Mouse (Mus musculus) bone marrow macrophage, adult 2 months (primary cell): Measurements from ENCODE around the gene Ltb4r2. TPM values are rescaled to one million over a fixed set of nuclear protein-coding genes. Genes with fewer than 3 reads are reported as not detected.

Experiments
- H3K27ac ChIP-seq: 2 replicates; pipeline ENCODE4 v1.5.1; 2012; ENCODE audit warnings: low read depth, low read length; ENCODE audit not compliant: insufficient read depth
- H3K4me1 ChIP-seq: 2 replicates; pipeline ENCODE4 v1.6.1; 2012; ENCODE audit warnings: low read length; ENCODE audit not compliant: control insufficient read depth, insufficient read depth
- H3K4me3 ChIP-seq: 2 replicates; pipeline ENCODE4 v1.5.1; 2012; ENCODE audit warnings: mild to moderate bottlenecking, low read length, moderate library complexity; ENCODE audit not compliant: insufficient read depth
- CTCF ChIP-seq: IDR thresholded peaks from 2 replicates; pipeline ENCODE4 v1.5.1; 2012; ENCODE audit warnings: low read depth, mild to moderate bottlenecking, low read length, moderate library complexity
- POLR2A ChIP-seq: IDR thresholded peaks from 2 replicates; pipeline ENCODE4 v1.6.1; 2012; ENCODE audit warnings: mild to moderate bottlenecking, low read depth, low read length, borderline replicate concordance
- polyA plus RNA-seq: library from polyadenylated mRNA; stranded (reverse); fragments of >200 nt; gene quantifications from 2 replicates; pipeline ENCODE4 v1.2.4, GENCODE M21; 2012; ENCODE audit not compliant: missing spikeins, insufficient read depth, insufficient read length

Gene Ltb4r2
- 0.15 and 0.25 TPM in 2 replicates for polyA plus RNA-seq

DNA sequence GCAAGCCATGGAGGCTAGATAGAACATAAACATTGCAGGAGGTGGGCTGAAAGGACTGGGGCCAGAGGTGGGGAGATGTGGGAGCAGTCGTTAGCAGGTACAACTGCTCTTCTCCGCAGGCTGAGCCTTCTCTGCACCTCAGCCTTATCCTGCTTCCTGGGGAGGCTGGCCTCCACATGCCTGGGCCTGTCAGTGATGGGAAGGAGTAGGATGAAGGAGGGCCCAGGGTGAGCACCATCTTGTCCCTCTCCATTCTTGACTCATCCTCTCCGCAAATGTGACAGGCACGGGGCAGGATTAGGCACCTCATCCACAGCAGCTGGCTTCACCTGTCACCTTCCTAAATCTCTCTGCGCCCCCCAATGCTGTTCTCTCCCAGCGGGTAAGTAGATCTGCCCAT lies at the start of gene Ltb4r2:
Gene Ltb4r2 (plus strand): TSS at position 266 of the 400 bp plus-strand sequence.
- no peak within 1 kb of the TSS for H3K27ac ChIP-seq
- no peak within 1 kb of the TSS for H3K4me3 ChIP-seq
- TF ChIP-seq POLR2A, result no peak
- no peak for TF ChIP-seq CTCF
- peaks cover 32% of the 10 kb centered on the region for H3K4me1 ChIP-seq

DNA sequence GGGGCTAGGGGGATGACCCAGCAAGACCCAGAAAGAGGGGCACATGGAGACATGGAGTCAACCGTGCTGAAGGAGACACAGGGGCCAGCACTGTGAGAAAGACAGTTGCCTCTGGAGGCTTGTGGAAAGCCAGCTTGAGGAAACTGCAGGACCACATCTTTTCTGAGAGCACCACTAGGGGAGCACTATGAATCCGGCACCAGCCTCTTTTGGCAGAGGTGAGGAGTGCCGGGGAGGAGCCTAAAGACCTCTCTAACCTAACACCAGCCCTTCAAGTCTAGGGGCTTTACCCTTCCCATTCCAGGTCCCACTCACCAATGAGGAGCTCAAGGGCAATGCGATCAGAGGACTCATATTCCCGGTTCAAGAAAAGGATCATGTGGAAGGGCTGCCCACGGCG lies 49.4 kb upstream of the Ltb4r2 start:
- H3K4me1 ChIP-seq, result peaks cover 11% of the 10 kb centered on the region
- H3K27ac ChIP-seq, result no peak overlapping the region
- no peak for TF ChIP-seq CTCF
- TF ChIP-seq POLR2A, result no peak
- H3K4me3 ChIP-seq, result no peak overlapping the region

DNA sequence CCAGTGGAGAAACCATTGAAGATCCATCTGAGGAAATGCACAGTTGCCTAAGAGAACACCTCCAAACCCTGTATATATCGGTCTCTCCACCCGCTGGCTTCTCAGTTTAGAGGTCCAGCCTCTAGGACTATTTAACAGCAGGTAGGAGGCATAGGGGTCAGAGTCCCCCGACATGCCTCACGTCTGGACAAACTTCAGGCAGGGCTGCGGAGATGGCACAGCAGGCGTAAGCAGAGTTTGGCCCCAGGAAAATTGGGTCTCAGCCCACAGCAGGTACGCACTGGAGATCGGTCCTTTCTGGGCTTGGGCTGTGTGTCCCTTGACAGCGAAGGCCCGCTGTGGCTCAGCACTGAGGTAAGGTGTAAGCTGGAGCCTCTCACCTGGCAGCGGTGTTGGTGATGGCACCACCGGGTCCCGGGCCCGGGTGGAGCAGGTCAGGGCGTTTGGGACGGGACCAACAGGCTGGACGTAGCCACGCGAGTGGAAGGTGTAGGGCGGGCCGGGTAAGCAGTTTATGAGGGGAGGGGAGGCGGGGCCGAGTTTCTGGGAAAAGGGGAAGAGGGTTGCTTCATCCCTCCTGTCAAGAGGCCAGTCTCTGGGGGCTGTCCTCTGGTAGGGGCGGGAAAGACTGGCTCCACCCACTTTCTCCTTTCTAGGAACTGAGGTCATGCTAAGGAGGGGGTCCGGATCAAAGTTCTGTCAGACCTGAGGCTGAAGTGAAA lies 48.1 kb upstream of the Ltb4r2 start:
- H3K4me3 ChIP-seq, result peak overlapping the region; percentile 25
- TF ChIP-seq POLR2A, result no peak
- TF ChIP-seq CTCF, result no peak
- H3K27ac ChIP-seq, result no peak overlapping the region
- H3K4me1 ChIP-seq, result peaks cover 11% of the 10 kb centered on the region

DNA sequence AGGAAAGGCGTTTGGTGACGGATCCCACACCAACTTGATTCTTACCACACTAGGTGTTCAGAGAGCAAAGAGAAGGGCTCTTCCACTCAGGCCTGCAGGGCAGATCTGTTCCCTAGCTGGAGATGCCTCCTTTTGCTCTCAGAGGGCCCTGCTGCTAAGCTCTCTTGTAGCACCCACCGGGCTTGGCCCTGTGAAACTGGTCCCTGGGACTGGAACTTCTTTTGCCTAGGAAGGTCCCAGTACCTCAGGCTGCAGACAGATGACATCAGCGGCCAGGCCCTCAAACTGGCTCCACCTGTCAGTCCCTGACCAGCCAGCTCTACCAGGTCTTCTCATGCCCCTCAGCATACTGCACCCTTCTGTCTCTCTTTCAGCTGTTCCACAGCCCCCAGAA lies 47.5 kb upstream of the Ltb4r2 start, which contains the start of gene Tgm1:
Gene Tgm1 (minus strand): TSS at position 198 of the 394 bp plus-strand sequence.
- peak within 1 kb of the TSS; percentile 25 for H3K4me3 ChIP-seq
- peaks cover 11% of the 10 kb centered on the region for H3K4me1 ChIP-seq
- TF ChIP-seq POLR2A (no peak), CTCF (no peak)
- H3K27ac ChIP-seq, result no peak within 1 kb of the TSS

DNA sequence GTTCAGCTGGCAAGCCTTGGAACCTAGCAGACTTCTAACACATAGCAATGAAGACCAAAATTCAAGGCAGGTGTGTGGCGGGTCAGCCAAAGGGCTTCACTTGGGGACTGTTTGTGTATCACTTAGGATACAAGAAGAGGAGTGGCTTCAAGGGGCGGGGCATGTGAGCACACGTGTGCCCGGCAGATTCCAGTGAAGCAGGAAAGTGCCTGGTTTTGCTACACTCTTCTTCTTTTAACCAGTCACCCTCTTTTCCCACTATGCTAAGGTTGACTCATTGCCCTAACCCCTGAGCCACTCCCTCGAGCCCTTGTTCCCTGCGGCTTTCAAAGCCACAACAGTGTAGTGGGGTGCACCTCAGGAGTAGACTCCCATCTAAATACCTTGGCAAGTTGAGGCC lies 46.3 kb upstream of the Ltb4r2 start:
- H3K4me3 ChIP-seq, result no peak overlapping the region

GRCm38 (mm10) chr14:55716271-55716670 lies 45.0 kb upstream of the Ltb4r2 start:
- Histone ChIP-seq H3K4me1 (peaks cover 13% of the 10 kb centered on the region), H3K4me3 (no peak overlapping the region), H3K27ac (no peak overlapping the region)
- TF ChIP-seq CTCF (no peak), POLR2A (no peak)

More for the DNA sequence above, 46.3 kb upstream of the Ltb4r2 start:
- Histone ChIP-seq H3K4me1 (peaks cover 11% of the 10 kb centered on the region), H3K27ac (no peak overlapping the region)
- TF ChIP-seq CTCF (no peak), POLR2A (no peak)

- peaks cover 13% of the 10 kb centered on the region for H3K4me1 ChIP-seq
- TF ChIP-seq POLR2A (no peak), CTCF (no peak)
Observed at GRCm38 (mm10) chr14:55716884-55717283, 44.3 kb upstream of the Ltb4r2 start.

GRCm38 (mm10) chr14:55719737-55720136 lies 41.5 kb upstream of the Ltb4r2 start:
- H3K4me3 ChIP-seq, result no peak overlapping the region
- TF ChIP-seq CTCF (no peak), POLR2A (no peak)

More at GRCm38 (mm10) chr14:55716884-55717283, 44.3 kb upstream of the Ltb4r2 start:
- Histone ChIP-seq H3K4me3 (no peak overlapping the region), H3K27ac (no peak overlapping the region)

DNA sequence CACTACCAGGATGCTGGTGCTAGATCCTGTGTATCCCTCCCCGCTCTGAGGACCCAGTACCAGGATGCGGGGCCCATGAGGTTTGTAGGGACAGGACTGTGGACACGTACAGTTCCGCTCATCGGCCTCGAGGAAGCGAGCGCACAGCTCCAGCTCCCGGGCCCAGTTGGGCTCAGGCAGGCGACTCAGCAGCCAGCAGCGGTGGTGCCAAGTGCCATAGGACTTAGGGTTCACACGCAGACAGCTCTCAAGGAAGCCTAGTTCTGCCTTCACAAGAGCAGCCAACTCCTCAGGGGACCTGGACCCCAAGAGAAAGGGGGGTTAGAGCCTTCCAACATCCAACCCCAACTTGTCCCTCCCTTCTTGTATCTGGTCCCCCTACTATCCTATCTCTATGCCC lies 40.6 kb upstream of the Ltb4r2 start:
- TF ChIP-seq CTCF (no peak), POLR2A (no peak)
- Histone ChIP-seq H3K4me3 (no peak overlapping the region), H3K27ac (no peak overlapping the region), H3K4me1 (peaks cover 17% of the 10 kb centered on the region)

More at GRCm38 (mm10) chr14:55719737-55720136, 41.5 kb upstream of the Ltb4r2 start:
- H3K27ac ChIP-seq, result no peak overlapping the region
- peaks cover 13% of the 10 kb centered on the region for H3K4me1 ChIP-seq

DNA sequence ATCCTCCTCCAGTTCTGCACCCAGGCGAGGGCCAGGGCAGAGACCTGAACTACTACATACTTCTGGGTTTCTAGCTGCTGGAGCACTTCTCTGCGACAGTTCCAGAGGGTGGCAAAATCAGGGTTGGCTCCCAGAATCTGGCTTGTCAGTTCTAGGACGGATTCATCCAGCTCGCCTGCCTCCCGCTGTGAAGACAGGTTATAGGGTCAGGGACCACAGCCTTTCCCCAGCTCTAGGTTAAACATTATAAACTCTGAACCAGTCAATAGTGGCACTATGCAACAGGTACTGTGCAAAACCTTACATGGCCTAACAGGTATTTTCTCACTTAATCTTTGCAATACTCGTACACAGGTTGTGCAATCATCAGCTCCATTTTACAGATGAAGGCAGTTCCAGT lies 40.2 kb upstream of the Ltb4r2 start:
- Histone ChIP-seq H3K4me1 (peaks cover 17% of the 10 kb centered on the region), H3K4me3 (peak overlapping the region; percentile 76), H3K27ac (no peak overlapping the region)
- TF ChIP-seq POLR2A (no peak), CTCF (no peak)
